Mouse (Mus musculus) kidney, adult 2 months (tissue): Measurements from ENCODE around the gene Adamts17. TPM values are rescaled to one million over a fixed set of nuclear protein-coding genes. Genes with fewer than 3 reads are reported as not detected.

Source experiments
- DNase-seq: peaks from one replicate; pipeline ENCODE4 v3.0.0; 2021
- H3K27ac ChIP-seq: fragments of 200-500 bp; 2 replicates; pipeline ENCODE4 v1.5.1; 2012; ENCODE audit warnings: low read depth, low read length, control low read depth, inconsistent platforms; ENCODE audit not compliant: insufficient read depth
- H3K27me3 ChIP-seq: fragments of 200-500 bp; replicated peaks from 2 replicates; pipeline ENCODE4 v1.6.1; 2012; ENCODE audit warnings: mild to moderate bottlenecking, moderate library complexity, low read length, inconsistent platforms; ENCODE audit not compliant: control insufficient read depth, insufficient read depth
- H3K36me3 ChIP-seq: fragments of 200-500 bp; 2 replicates; pipeline ENCODE4 v1.6.1; 2012; ENCODE audit warnings: mild to moderate bottlenecking, moderate library complexity, low read length, inconsistent platforms; ENCODE audit not compliant: control insufficient read depth, insufficient read depth
- H3K4me1 ChIP-seq: fragments of 200-500 bp; 2 replicates; pipeline ENCODE4 v1.6.1; 2011; ENCODE audit warnings: low read length; ENCODE audit not compliant: control insufficient read depth, insufficient read depth
- H3K4me3 ChIP-seq: fragments of 200-500 bp; 2 replicates; pipeline ENCODE4 v1.5.1; 2011; ENCODE audit warnings: mild to moderate bottlenecking, low read depth, low read length, control low read depth; ENCODE audit not compliant: insufficient read depth
- CTCF ChIP-seq: fragments of 200-500 bp; conservative IDR thresholded peaks from 2 replicates; pipeline ENCODE4 v1.5.1; 2011; ENCODE audit warnings: low read depth, mild to moderate bottlenecking, control low read depth, low read length, moderate library complexity, mixed read lengths; ENCODE audit not compliant: insufficient read depth, insufficient read length
- POLR2A ChIP-seq: fragments of 200-500 bp; IDR thresholded peaks from one replicate; pipeline ENCODE4 v1.6.1; 2011; ENCODE audit warnings: low read depth, low read length, control low read depth
- WGBS: fragments of 180-500 bp; shearing (Covaris S2); methylation state at CpG from one replicate; pipeline ENCODE4 v1.1.7; 2018; 5-methylcytosine and 5-hydroxymethylcytosine counted together
- polyA plus RNA-seq: library from polyadenylated mRNA; depleted of rRNA; stranded (reverse); fragments of >200 nt; gene quantifications from 2 replicates; pipeline ENCODE4 v1.2.3, GENCODE M21; 2012

Gene Adamts17
- polyA plus RNA-seq, 1 experiment = 0.17 TPM

- no peak for DNase-seq
- no peak overlapping the region for H3K4me3 ChIP-seq
- WGBS = 95% methylated on average over 3 of the region's 3 CpGs
- no peak for TF ChIP-seq CTCF
- TF ChIP-seq POLR2A = no peak
- H3K27me3 ChIP-seq = no peaks in the 10 kb centered on the region
- no peaks in the 10 kb centered on the region for H3K36me3 ChIP-seq
- H3K4me1 ChIP-seq = no peaks in the 10 kb centered on the region
- no peak overlapping the region for H3K27ac ChIP-seq
Observed at GRCm38 (mm10) chr7:67054876-67055275, 215.3 kb downstream of the Adamts17 start.

GRCm38 (mm10) chr7:67055510-67055909 is 216.0 kb downstream of the Adamts17 start:
- no peak for DNase-seq
- Histone ChIP-seq H3K27ac (no peak overlapping the region), H3K27me3 (no peaks in the 10 kb centered on the region), H3K4me1 (no peaks in the 10 kb centered on the region), H3K36me3 (no peaks in the 10 kb centered on the region), H3K4me3 (no peak overlapping the region)
- TF ChIP-seq CTCF = no peak
- no peak for TF ChIP-seq POLR2A
- WGBS = 64% methylated on average over 3 of the region's 3 CpGs

GRCm38 (mm10) chr7:67061756-67062155 is 222.2 kb downstream of the Adamts17 start:
- H3K4me1 ChIP-seq = no peaks in the 10 kb centered on the region
- no peaks in the 10 kb centered on the region for H3K27me3 ChIP-seq
- no peak overlapping the region for H3K27ac ChIP-seq
- H3K36me3 ChIP-seq = no peaks in the 10 kb centered on the region
- H3K4me3 ChIP-seq = no peak overlapping the region
- TF ChIP-seq POLR2A (no peak), CTCF (peak; percentile 50)
- DNase-seq = peak; percentile 34
- 86% methylated on average over 9 of the region's 9 CpGs for WGBS

GRCm38 (mm10) chr7:67062571-67062970 is 223.0 kb downstream of the Adamts17 start:
- Histone ChIP-seq H3K36me3 (no peaks in the 10 kb centered on the region), H3K4me1 (no peaks in the 10 kb centered on the region), H3K4me3 (no peak overlapping the region), H3K27ac (no peak overlapping the region), H3K27me3 (no peaks in the 10 kb centered on the region)
- TF ChIP-seq CTCF (no peak), POLR2A (no peak)
- DNase-seq = no peak
- WGBS = 90% methylated on average over 2 of the region's 2 CpGs

- Histone ChIP-seq H3K4me1 (no peaks in the 10 kb centered on the region), H3K27me3 (no peaks in the 10 kb centered on the region), H3K36me3 (no peaks in the 10 kb centered on the region), H3K27ac (0 out of 2 replicates have a peak overlapping the region, but pooled peaks have one; percentile 41), H3K4me3 (no peak overlapping the region)
- WGBS = 55% methylated on average over 10 of the region's 10 CpGs
- DNase-seq = peak; percentile 45
- no peak for TF ChIP-seq CTCF
- no peak for TF ChIP-seq POLR2A
Observed at GRCm38 (mm10) chr7:67064627-67065305, 225.2 kb downstream of the Adamts17 start.

- WGBS = 88% methylated on average over 4 of the region's 4 CpGs
- DNase-seq = no peak
- TF ChIP-seq CTCF (no peak), POLR2A (no peak)
Observed at GRCm38 (mm10) chr7:67065631-67066030, 226.1 kb downstream of the Adamts17 start.

DNA sequence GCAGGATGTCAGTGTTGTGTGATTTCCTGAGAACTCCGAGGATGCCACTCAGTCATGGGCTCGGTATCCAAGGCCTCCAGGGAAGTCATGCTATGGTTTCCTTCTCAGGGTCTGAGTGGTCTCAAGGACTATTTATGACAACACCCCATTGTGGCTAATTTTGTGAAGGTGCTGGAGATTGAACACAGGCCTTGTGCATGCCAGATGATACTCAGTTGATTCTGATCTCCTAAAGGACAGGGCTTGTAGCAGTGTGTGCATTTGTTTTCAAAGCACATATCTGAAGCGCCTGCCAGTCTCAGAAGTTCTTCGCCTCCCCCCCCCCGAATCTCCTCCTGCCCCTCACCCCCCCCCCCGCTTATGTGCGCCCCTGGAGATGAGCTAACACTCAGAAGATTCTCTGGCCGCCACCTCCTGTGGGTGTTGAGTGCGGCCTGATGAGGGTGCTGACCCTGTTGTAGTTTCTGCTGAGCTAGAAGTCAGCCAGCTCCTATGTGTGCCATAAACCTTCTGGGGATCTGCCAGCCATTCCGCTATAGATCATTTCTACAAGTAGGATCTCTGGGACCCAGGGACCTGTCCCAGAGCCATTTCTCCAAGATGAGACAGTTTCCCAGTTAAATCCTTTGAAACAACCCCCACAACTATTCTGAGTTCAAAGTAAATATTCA is 232.6 kb downstream of the Adamts17 start:
- Histone ChIP-seq H3K36me3 (no peaks in the 10 kb centered on the region), H3K27ac (no peak overlapping the region), H3K27me3 (no peaks in the 10 kb centered on the region), H3K4me1 (no peaks in the 10 kb centered on the region), H3K4me3 (no peak overlapping the region)
- no peak for DNase-seq
- 72% methylated on average over 10 of the region's 10 CpGs for WGBS
- TF ChIP-seq CTCF (no peak), POLR2A (no peak)

More at GRCm38 (mm10) chr7:67065631-67066030, 226.1 kb downstream of the Adamts17 start:
- no peak overlapping the region for H3K27ac ChIP-seq
- no peak overlapping the region for H3K4me3 ChIP-seq
- no peaks in the 10 kb centered on the region for H3K36me3 ChIP-seq
- H3K27me3 ChIP-seq = no peaks in the 10 kb centered on the region
- H3K4me1 ChIP-seq = no peaks in the 10 kb centered on the region
